Mouse (Mus musculus): Measurements from ENCODE around the gene Carmil3.

GRCm38 (mm10) chr14:55470806-55471205 lies 19.6 kb upstream of the Carmil3 start:
- TF ChIP-seq POLR2A (IDR thresholded peaks at IDR 0.05; ENCODE audit: insufficient read length, low read depth) (no peak), MAX (IDR thresholded peaks at IDR 0.05; ENCODE audit: low read depth) (no peak), POLR2AphosphoS2 (IDR thresholded peaks at IDR 0.05; ENCODE audit: insufficient read length, low read depth) (no peak), SRF (IDR thresholded peaks at IDR 0.05; ENCODE audit: control insufficient read depth, insufficient read length, low read depth) (no peak), USF1 (IDR thresholded peaks at IDR 0.05; ENCODE audit: low read depth) (no peak), TCF12 (IDR thresholded peaks at IDR 0.05; ENCODE audit: insufficient read depth, poor library complexity, severe bottlenecking) (no peak), E2F4 (IDR thresholded peaks at IDR 0.05; ENCODE audit: insufficient read depth) (no peak), MYOD1 (IDR thresholded peaks at IDR 0.05; ENCODE audit: control insufficient read depth in 1 of 3, insufficient read length in 2 of 3, low read depth in 2 of 3) (no peak)

All from myocyte (in vitro differentiated cells).